Mouse (Mus musculus): ENCODE results near the gene Crot.

GRCm38 (mm10) chr5:8985470-8985869, 11.7 kb downstream of the Crot start:
- TF ChIP-seq EP300 (IDR thresholded peaks at IDR 0.05): no peak
- TF ChIP-seq CTCF (IDR thresholded peaks at IDR 0.05): no peak

All from lung, postnatal 0 days (tissue).